Mouse (Mus musculus) forebrain, embryonic 16.5 days (tissue): Measurements from ENCODE around the gene Asb16. TPM values are rescaled to one million over a fixed set of nuclear protein-coding genes. Genes with fewer than 3 reads are reported as not detected.

Source experiments
- ATAC-seq: fragments of 200-750 bp; cut with Nextera tagmentation; 2 replicates; pipeline ENCODE4 v1.8.0; 2017; ENCODE audit warnings: mild to moderate bottlenecking, moderate library complexity
- H3K27ac ChIP-seq: fragments of 300-500 bp; sonication (generic); 2 replicates; pipeline ENCODE4 v1.5.1; 2014; ENCODE audit warnings: low read length, control low read depth
- H3K27me3 ChIP-seq: fragments of 300-500 bp; sonication (generic); replicated peaks from 2 replicates; pipeline ENCODE4 v1.6.1; 2014; ENCODE audit warnings: low read length; ENCODE audit not compliant: control insufficient read depth, insufficient read depth
- H3K36me3 ChIP-seq: fragments of 300-500 bp; sonication (generic); 2 replicates; pipeline ENCODE4 v1.6.1; 2014; ENCODE audit not compliant: control insufficient read depth, insufficient read depth
- H3K4me1 ChIP-seq: fragments of 300-500 bp; sonication (generic); replicated peaks from 2 replicates; pipeline ENCODE4 v1.6.1; 2014; ENCODE audit warnings: low read length; ENCODE audit not compliant: control insufficient read depth, insufficient read depth
- H3K4me2 ChIP-seq: fragments of 300-500 bp; sonication (generic); 2 replicates; pipeline ENCODE4 v1.6.1; 2014; ENCODE audit warnings: mild to moderate bottlenecking, low read length, control low read depth
- H3K4me3 ChIP-seq: fragments of 300-500 bp; sonication (generic); replicated peaks from 2 replicates; pipeline ENCODE4 v1.5.1; 2014; ENCODE audit warnings: mild to moderate bottlenecking, low read length, control low read depth
- H3K9ac ChIP-seq: fragments of 300-500 bp; sonication (generic); replicated peaks from 2 replicates; pipeline ENCODE4 v1.6.1; 2014; ENCODE audit warnings: low read depth, low read length, control low read depth
- H3K9me3 ChIP-seq: fragments of 300-500 bp; sonication (generic); 2 replicates; pipeline ENCODE4 v1.6.1; 2016; ENCODE audit warnings: low read length; ENCODE audit not compliant: control insufficient read depth
- WGBS: fragments of 180-500 bp; shearing (Covaris S2); extraction: QIAGEN DNeasy Blood & Tissue Kit; methylation state at CpG from one replicate; pipeline ENCODE4 v1.1.7; 2014; 5-methylcytosine and 5-hydroxymethylcytosine counted together
- polyA plus RNA-seq: library from polyadenylated mRNA; unstranded; fragments of >200 nt; fragmentation: Nextera tagmentation; extraction: Ambion mirVana; gene quantifications from 2 replicates; pipeline ENCODE4 v1.2.1, GENCODE M21; 2015

Gene Asb16
- polyA plus RNA-seq, result not detected in 2 replicates

DNA sequence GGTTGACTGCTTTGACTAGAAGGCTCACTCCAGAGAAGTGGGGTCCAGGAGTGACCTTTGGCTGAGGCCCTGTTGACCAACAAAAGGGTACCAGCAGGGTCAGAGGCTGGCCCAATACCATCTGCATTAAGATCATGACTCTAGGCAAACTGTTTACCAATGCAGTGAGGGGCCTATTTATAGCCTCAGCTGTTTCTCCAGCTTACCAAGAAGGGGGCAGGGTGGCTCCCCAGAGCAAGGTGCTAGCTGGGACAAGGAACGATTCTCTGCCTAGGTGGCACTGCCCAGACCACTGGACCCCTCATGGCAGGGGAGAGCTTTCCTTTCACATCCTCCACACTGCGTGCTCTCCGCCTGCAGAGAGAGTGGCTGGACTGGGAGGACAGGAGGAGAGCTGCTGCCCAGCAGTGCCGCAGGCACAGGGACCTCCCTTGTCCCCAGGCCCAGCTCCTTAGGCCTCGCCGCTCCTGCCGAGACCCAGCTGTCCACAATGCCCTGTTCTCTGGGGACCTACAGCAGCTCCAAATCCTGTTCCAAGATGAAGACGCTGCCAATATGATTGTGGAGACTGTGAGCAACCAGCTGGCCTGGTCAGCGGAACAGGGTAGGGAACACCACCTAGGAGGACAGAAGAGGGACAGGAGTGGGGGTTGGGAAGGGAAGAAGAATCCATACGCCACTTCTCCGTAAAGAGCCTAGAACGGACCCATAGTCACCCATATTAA, at the start of gene Asb16:
Gene Asb16 (plus strand): TSS at position 224 of the 725 bp plus-strand sequence.
- H3K4me1 ChIP-seq, result peaks cover 7% of the 10 kb centered on the region
- no peak within 1 kb of the TSS for H3K9ac ChIP-seq
- no peak within 1 kb of the TSS for H3K27ac ChIP-seq
- no peaks in the 10 kb centered on the region for H3K27me3 ChIP-seq
- no peaks in the 10 kb centered on the region for H3K36me3 ChIP-seq
- no peaks in the 10 kb centered on the region for H3K9me3 ChIP-seq
- ATAC-seq, result no peak
- H3K4me2 ChIP-seq, result no peak within 1 kb of the TSS
- WGBS, result 82% methylated on average over 12 of the region's 12 CpGs
- H3K4me3 ChIP-seq, result no peak within 1 kb of the TSS

DNA sequence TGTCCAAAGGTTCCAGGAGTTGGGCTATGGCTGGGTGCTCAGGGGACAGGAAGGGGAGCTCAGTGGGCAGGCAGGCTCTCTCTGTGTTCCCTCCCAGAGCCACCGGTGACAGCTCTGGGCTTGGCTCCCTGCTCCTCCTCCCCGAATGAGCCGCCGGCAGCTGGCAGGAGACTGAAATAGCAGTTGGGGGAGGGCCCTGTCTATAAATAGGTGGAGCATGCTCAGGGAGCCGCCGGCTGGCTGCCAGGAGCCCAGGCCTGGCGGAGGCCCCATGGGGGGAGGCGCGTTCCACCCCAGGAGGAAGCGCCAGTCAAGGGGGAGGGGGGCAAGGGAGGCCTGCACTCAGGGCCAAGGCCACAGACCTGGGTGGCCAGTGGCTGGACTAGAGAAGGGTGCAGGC, 49.8 kb upstream of the Asb16 start:
- peak; percentile 93 for ATAC-seq
- H3K27ac ChIP-seq, result peak overlapping the region; percentile 86
- H3K4me1 ChIP-seq, result peaks cover 67% of the 10 kb centered on the region
- H3K9ac ChIP-seq, result peak overlapping the region; percentile 46
- peak overlapping the region; percentile 54 for H3K4me2 ChIP-seq
- H3K27me3 ChIP-seq, result no peaks in the 10 kb centered on the region
- no peaks in the 10 kb centered on the region for H3K36me3 ChIP-seq
- 0% methylated on average over 10 of the region's 10 CpGs for WGBS
- no peaks in the 10 kb centered on the region for H3K9me3 ChIP-seq
- peak overlapping the region; percentile 35 for H3K4me3 ChIP-seq

DNA sequence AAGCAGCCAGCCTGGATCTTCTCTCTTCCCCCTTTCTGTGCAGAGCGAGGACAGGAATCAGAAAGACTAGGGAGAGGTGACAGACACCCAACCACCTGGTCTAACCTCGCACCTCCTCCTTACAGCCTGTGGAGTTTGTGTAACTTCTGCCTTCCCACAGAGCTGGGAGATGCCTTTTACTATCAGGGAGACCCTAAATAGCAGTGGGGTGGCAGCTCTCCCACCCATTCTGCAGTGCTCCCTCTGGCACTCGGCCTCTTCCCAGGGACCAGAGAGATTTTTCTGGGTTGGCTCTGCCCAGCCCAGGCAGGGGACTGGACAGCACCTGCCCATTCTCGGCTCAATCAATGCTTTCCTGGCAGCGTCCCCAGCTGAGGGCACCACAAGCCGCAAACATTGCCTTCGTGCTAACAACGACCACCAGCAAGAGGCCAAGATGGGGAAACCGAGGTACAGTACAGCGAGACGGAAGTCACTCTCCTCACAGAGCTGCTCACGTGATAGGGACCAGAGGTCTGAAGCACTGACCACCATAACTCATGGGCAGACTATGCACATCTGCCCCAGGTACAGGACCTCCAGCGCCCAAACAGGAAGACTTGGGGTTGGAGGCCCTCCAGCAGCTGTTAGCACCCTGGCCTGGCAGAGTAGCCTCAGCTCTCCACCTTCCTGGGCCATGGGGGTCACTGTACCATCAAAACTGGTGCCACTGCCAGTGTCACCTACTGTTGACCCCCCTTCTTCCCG, 49.1 kb upstream of the Asb16 start:
- peaks cover 71% of the 10 kb centered on the region for H3K4me1 ChIP-seq
- ATAC-seq, result peak; percentile 34
- H3K4me2 ChIP-seq, result peak overlapping the region; percentile 54
- peak overlapping the region; percentile 17; the same call in 1 of the 2 replicates for H3K4me3 ChIP-seq
- no peaks in the 10 kb centered on the region for H3K9me3 ChIP-seq
- peak overlapping the region; percentile 86 for H3K27ac ChIP-seq
- no peaks in the 10 kb centered on the region for H3K36me3 ChIP-seq
- H3K9ac ChIP-seq, result peak overlapping the region; percentile 46; the same call in 1 of the 2 replicates
- no peaks in the 10 kb centered on the region for H3K27me3 ChIP-seq
- WGBS, result 49% methylated on average over 14 of the region's 14 CpGs

DNA sequence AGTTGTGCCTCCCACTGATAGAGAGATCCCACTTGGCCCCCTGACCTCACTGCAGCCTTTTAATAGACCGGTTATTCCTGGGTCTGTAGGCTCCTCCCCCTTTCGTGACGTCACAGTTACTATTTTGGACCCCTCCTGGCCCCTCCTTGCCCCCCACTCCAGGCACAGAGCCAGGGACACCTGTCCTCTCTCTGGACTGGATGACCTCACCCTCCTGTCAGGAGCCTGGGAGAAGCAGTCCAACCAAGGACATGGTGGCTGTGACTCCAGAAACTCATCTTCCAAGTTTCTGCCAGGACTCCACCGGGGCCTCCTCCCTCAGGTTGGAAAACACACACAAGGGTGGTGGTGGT, 48.6 kb upstream of the Asb16 start:
- H3K4me1 ChIP-seq, result peaks cover 71% of the 10 kb centered on the region
- H3K27ac ChIP-seq, result no peak overlapping the region; the same call in 1 of the 2 replicates
- H3K4me2 ChIP-seq, result no peak overlapping the region
- no peaks in the 10 kb centered on the region for H3K36me3 ChIP-seq
- 73% methylated on average over 4 of the region's 4 CpGs for WGBS
- H3K4me3 ChIP-seq, result no peak overlapping the region
- no peaks in the 10 kb centered on the region for H3K27me3 ChIP-seq
- no peak overlapping the region for H3K9ac ChIP-seq
- ATAC-seq, result no peak
- no peaks in the 10 kb centered on the region for H3K9me3 ChIP-seq

DNA sequence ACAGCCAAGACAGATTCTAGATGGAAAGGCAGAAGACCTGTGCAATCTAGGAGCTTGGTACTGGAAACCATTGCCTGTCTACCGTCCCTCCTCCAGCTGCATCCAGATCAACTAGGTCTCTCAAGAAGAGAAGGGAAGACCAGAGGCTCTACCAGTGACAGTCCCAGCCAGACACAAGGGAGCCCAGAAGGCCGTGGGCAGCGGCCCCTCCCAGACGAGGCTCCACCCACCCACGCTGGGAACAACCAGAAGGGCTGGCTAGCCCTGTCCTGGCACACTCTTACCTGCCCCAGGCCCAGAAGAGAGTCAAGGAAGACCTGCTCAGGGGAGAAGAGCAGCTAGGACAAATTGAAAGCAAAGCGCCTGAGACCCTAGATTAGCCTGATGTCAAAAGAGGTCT, 48.1 kb upstream of the Asb16 start:
- Histone ChIP-seq H3K27me3 (no peaks in the 10 kb centered on the region), H3K9me3 (no peaks in the 10 kb centered on the region), H3K4me2 (no peak overlapping the region), H3K4me1 (peaks cover 73% of the 10 kb centered on the region), H3K4me3 (no peak overlapping the region), H3K9ac (no peak overlapping the region), H3K27ac (no peak overlapping the region), H3K36me3 (no peaks in the 10 kb centered on the region)
- 64% methylated on average over 6 of the region's 6 CpGs for WGBS
- ATAC-seq, result no peak

DNA sequence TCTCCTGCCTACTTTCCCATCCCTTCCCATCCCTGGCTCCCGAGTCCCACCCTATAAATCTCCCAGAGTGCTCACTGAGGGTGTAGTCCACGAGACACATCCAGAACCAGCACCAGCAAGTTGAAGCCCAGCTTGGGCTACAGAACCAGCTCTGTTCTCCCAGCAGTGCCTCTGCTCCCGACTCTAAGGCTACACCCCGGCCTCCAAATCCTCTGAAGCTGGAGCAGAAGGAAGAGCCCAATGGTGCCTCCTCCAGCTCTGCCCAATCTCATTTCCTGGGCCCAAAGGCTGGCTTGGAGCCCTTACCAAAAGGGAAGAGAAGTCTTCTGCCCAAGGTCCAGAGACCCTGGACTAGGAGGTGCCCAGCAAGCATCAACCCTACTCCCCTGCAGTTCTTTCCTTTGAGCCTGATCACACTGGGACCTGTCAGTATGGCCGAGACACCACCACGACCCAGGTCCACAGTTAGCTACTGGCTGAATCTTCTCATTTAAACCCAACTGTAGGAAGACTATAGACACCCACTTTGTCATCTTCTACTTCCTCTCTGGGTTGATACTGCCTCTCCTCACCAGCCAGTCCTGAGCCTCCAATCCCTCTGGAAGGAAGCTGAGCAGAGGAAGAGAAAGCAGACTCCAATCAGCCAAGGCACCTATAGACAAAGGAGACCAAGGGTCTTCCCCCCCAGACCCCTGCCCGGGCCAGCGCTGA, 47.1 kb upstream of the Asb16 start:
- ATAC-seq, result no peak
- H3K9ac ChIP-seq, result no peak overlapping the region
- no peak overlapping the region for H3K4me3 ChIP-seq
- H3K27ac ChIP-seq, result no peak overlapping the region
- H3K4me1 ChIP-seq, result peaks cover 73% of the 10 kb centered on the region
- WGBS, result 87% methylated on average over 8 of the region's 8 CpGs
- no peaks in the 10 kb centered on the region for H3K27me3 ChIP-seq
- no peaks in the 10 kb centered on the region for H3K36me3 ChIP-seq
- no peaks in the 10 kb centered on the region for H3K9me3 ChIP-seq
- no peak overlapping the region for H3K4me2 ChIP-seq

GRCm38 (mm10) chr11:102221954-102222351, 46.6 kb upstream of the Asb16 start:
- no peaks in the 10 kb centered on the region for H3K27me3 ChIP-seq
- no peak overlapping the region for H3K27ac ChIP-seq
- no peaks in the 10 kb centered on the region for H3K9me3 ChIP-seq
- no peaks in the 10 kb centered on the region for H3K36me3 ChIP-seq
- ATAC-seq, result no peak
- H3K4me3 ChIP-seq, result no peak overlapping the region
- peaks cover 73% of the 10 kb centered on the region for H3K4me1 ChIP-seq
- H3K4me2 ChIP-seq, result no peak overlapping the region
- H3K9ac ChIP-seq, result no peak overlapping the region
- WGBS, result 79% methylated on average over 8 of the region's 8 CpGs

GRCm38 (mm10) chr11:102223166-102223565, 45.4 kb upstream of the Asb16 start:
- Histone ChIP-seq H3K27ac (no peak overlapping the region), H3K27me3 (no peaks in the 10 kb centered on the region), H3K4me3 (no peak overlapping the region), H3K4me2 (no peak overlapping the region), H3K36me3 (no peaks in the 10 kb centered on the region), H3K9me3 (no peaks in the 10 kb centered on the region), H3K4me1 (peaks cover 73% of the 10 kb centered on the region), H3K9ac (no peak overlapping the region)
- 47% methylated on average over 6 of the region's 6 CpGs for WGBS
- no peak for ATAC-seq

DNA sequence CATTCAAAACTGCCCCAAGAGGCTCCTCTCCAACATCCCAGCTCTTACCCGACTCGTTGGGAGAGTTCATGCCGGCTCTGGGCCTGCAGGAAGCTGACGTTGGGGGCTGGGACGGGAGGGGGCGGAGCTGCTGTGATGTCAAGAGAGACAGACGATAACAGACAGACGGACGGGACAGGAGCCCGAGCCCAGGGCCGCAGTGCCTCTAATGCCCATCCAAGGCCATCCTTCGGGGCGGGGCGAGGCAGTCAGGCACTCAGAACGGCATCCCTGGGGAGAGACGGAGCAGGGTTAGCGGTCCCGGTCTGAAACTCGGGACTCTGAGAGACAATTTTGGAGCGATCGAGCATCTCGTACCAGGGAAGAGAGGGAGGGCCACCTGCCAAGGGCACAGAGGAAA, 43.9 kb upstream of the Asb16 start:
- WGBS, result 13% methylated on average over 22 of the region's 22 CpGs
- Histone ChIP-seq H3K9ac (0 out of 2 replicates have a peak overlapping the region, but pooled peaks have one; percentile 35), H3K4me2 (peak overlapping the region; percentile 32), H3K4me3 (no peak overlapping the region), H3K27ac (no peak overlapping the region), H3K36me3 (no peaks in the 10 kb centered on the region), H3K27me3 (no peaks in the 10 kb centered on the region), H3K9me3 (no peaks in the 10 kb centered on the region), H3K4me1 (peaks cover 70% of the 10 kb centered on the region)
- no peak for ATAC-seq
